Mouse (Mus musculus): ENCODE results near the gene Ccdc183.

DNA sequence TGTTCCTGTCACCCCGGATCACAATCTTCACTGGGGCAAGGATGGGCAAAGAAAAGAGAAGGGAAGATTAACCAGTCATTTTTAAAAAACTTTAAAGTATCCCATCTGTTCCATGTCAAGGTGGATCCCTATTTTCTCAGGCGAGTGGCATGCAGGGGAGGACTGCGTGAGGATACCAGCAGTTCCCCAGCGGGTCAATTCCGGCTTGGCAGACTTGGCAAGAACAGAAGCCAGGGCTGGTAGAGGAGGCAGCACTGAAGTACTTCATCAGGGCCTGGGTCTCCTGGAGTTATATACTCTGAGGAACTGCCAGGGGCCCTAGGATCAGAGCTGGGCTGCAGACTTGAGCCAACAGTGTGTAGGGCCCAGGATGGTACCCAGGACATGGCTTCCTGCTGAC lies 15.0 kb downstream of the Ccdc183 start:
- TF ChIP-seq CTCF (IDR thresholded peaks at IDR 0.05; ENCODE audit: low read depth, low read length) (no peak), POLR2AphosphoS5 (IDR thresholded peaks at IDR 0.05; ENCODE audit: insufficient replicate concordance, low read depth, low read length) (no peak)
